Mouse (Mus musculus): Measurements from ENCODE around the gene Oas1f.

GRCm38 (mm10) chr5:120870782-120871181 lies 23.6 kb downstream of the Oas1f start:
- TF ChIP-seq POLR2A (IDR thresholded peaks at IDR 0.05; ENCODE audit: insufficient read depth, low read depth, low read length): no peak
- no peak for TF ChIP-seq CTCF (IDR thresholded peaks at IDR 0.05; ENCODE audit: insufficient read depth, low read depth, low read length)
